Mouse (Mus musculus): Measurements from ENCODE around the gene Hspa12b. TPM values are rescaled to one million over a fixed set of nuclear protein-coding genes. Genes with fewer than 3 reads are reported as not detected.
A peak's percentile ranks its signal among the peaks of the same experiment; 100 is the strongest.
"Not testable (repeated sequence)": the region's sequence is repeated elsewhere in the genome, so short reads cannot be mapped to it uniquely, and the experiment has no call there.

Hspa12b gene
- polyA plus RNA-seq, 1 experiment, result 8.6 TPM

GRCm38 (mm10) chr2:131096101-131096795, 30.8 kb upstream of the Hspa12b start:
- Histone ChIP-seq H3K4me3 (ENCODE audit: insufficient read depth, low read length) (no peak overlapping the region), H3K4me1 (ENCODE audit: control insufficient read depth, insufficient read depth, low read length) (peaks cover 10% of the 10 kb centered on the region), H3K27ac (ENCODE audit: insufficient read depth, low read length) (peak overlapping the region; percentile 99)
- TF ChIP-seq POLR2A (IDR thresholded peaks at IDR 0.05; ENCODE audit: low read depth, low read length) (peak; percentile 32), CTCF (IDR thresholded peaks at IDR 0.05; ENCODE audit: borderline replicate concordance, insufficient read depth, low read length) (no peak)

GRCm38 (mm10) chr2:131097087-131097486, 30.0 kb upstream of the Hspa12b start:
- TF ChIP-seq CTCF (IDR thresholded peaks at IDR 0.05; ENCODE audit: borderline replicate concordance, insufficient read depth, low read length) (no peak), POLR2A (IDR thresholded peaks at IDR 0.05; ENCODE audit: low read depth, low read length) (no peak; the same call in 1 of the 2 replicates)
- H3K4me3 ChIP-seq (ENCODE audit: insufficient read depth, low read length), result no peak overlapping the region
- peak overlapping the region; percentile 99; the same call in 1 of the 2 replicates for H3K27ac ChIP-seq (ENCODE audit: insufficient read depth, low read length)
- H3K4me1 ChIP-seq (ENCODE audit: control insufficient read depth, insufficient read depth, low read length), result peaks cover 10% of the 10 kb centered on the region

GRCm38 (mm10) chr2:131101530-131101929, 25.6 kb upstream of the Hspa12b start:
- TF ChIP-seq CTCF (IDR thresholded peaks at IDR 0.05; ENCODE audit: borderline replicate concordance, insufficient read depth, low read length), result no peak
- no peak for TF ChIP-seq POLR2A (IDR thresholded peaks at IDR 0.05; ENCODE audit: low read depth, low read length)
- H3K4me3 ChIP-seq (ENCODE audit: insufficient read depth, low read length), result no peak overlapping the region
- peaks cover 4% of the 10 kb centered on the region for H3K4me1 ChIP-seq (ENCODE audit: control insufficient read depth, insufficient read depth, low read length)
- no peak overlapping the region for H3K27ac ChIP-seq (ENCODE audit: insufficient read depth, low read length)

- no peak overlapping the region for H3K27ac ChIP-seq (ENCODE audit: insufficient read depth, low read length)
- TF ChIP-seq POLR2A (IDR thresholded peaks at IDR 0.05; ENCODE audit: low read depth, low read length), result no peak
- no peak for TF ChIP-seq CTCF (IDR thresholded peaks at IDR 0.05; ENCODE audit: borderline replicate concordance, insufficient read depth, low read length)
- no peaks in the 10 kb centered on the region for H3K4me1 ChIP-seq (ENCODE audit: control insufficient read depth, insufficient read depth, low read length)
- H3K4me3 ChIP-seq (ENCODE audit: insufficient read depth, low read length), result no peak overlapping the region
Observed at GRCm38 (mm10) chr2:131104021-131104420, 23.1 kb upstream of the Hspa12b start.

GRCm38 (mm10) chr2:131105061-131105460, 22.0 kb upstream of the Hspa12b start:
- H3K4me3 ChIP-seq (ENCODE audit: insufficient read depth, low read length); H3K4me1 ChIP-seq (ENCODE audit: control insufficient read depth, insufficient read depth, low read length): not testable (repeated sequence)

GRCm38 (mm10) chr2:131105989-131106388, 21.1 kb upstream of the Hspa12b start:
- H3K27ac ChIP-seq (ENCODE audit: insufficient read depth, low read length), result no peak overlapping the region
- H3K4me1 ChIP-seq (ENCODE audit: control insufficient read depth, insufficient read depth, low read length), result no peaks in the 10 kb centered on the region
- no peak overlapping the region for H3K4me3 ChIP-seq (ENCODE audit: insufficient read depth, low read length)
- TF ChIP-seq CTCF (IDR thresholded peaks at IDR 0.05; ENCODE audit: borderline replicate concordance, insufficient read depth, low read length) (no peak), POLR2A (IDR thresholded peaks at IDR 0.05; ENCODE audit: low read depth, low read length) (no peak)

More at GRCm38 (mm10) chr2:131105061-131105460, 22.0 kb upstream of the Hspa12b start:
- H3K27ac ChIP-seq (ENCODE audit: insufficient read depth, low read length), result not testable (repeated sequence)

- Histone ChIP-seq H3K4me1 (ENCODE audit: control insufficient read depth, insufficient read depth, low read length) (no peaks in the 10 kb centered on the region), H3K4me3 (ENCODE audit: insufficient read depth, low read length) (no peak overlapping the region), H3K27ac (ENCODE audit: insufficient read depth, low read length) (no peak overlapping the region)
- no peak for TF ChIP-seq POLR2A (IDR thresholded peaks at IDR 0.05; ENCODE audit: low read depth, low read length)
- no peak for TF ChIP-seq CTCF (IDR thresholded peaks at IDR 0.05; ENCODE audit: borderline replicate concordance, insufficient read depth, low read length)
Observed at GRCm38 (mm10) chr2:131118968-131119574, 8.0 kb upstream of the Hspa12b start.

GRCm38 (mm10) chr2:131124166-131124565, 2.9 kb upstream of the Hspa12b start:
- Histone ChIP-seq H3K27ac (ENCODE audit: insufficient read depth, low read length) (no peak overlapping the region), H3K4me3 (ENCODE audit: insufficient read depth, low read length) (no peak overlapping the region), H3K4me1 (ENCODE audit: control insufficient read depth, insufficient read depth, low read length) (no peaks in the 10 kb centered on the region; the same call in 1 of the 2 replicates)
- TF ChIP-seq POLR2A (IDR thresholded peaks at IDR 0.05; ENCODE audit: low read depth, low read length) (no peak), CTCF (IDR thresholded peaks at IDR 0.05; ENCODE audit: borderline replicate concordance, insufficient read depth, low read length) (no peak)

GRCm38 (mm10) chr2:131125157-131125963, 1.7 kb upstream of the Hspa12b start:
- no peaks in the 10 kb centered on the region; the same call in 1 of the 2 replicates for H3K4me1 ChIP-seq (ENCODE audit: control insufficient read depth, insufficient read depth, low read length)
- no peak overlapping the region for H3K4me3 ChIP-seq (ENCODE audit: insufficient read depth, low read length)
- H3K27ac ChIP-seq (ENCODE audit: insufficient read depth, low read length), result no peak overlapping the region
- TF ChIP-seq CTCF (IDR thresholded peaks at IDR 0.05; ENCODE audit: borderline replicate concordance, insufficient read depth, low read length) (no peak), POLR2A (IDR thresholded peaks at IDR 0.05; ENCODE audit: low read depth, low read length) (no peak)
